Mouse (Mus musculus): ENCODE measurements around the gene Mdfi. TPM values are rescaled to one million over a fixed set of nuclear protein-coding genes. Genes with fewer than 3 reads are reported as not detected.

Mdfi gene
- not detected for polyA plus RNA-seq (2017; shearing (Covaris generic))

DNA sequence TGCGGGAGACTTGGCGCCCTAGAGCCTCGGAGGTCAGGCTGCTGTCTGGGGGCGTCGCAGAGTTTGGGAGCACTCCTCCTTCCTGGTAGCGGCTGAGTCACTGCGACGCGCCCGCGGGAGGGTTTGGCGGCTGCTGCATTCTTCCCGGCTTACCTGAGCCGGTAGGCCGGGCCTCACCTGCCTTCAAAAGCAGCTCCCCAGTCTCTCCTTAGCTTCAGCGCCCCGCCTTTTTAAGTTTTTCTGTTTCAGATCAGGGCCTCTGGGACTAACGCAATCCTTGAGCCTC lies at the start of gene Mdfi:
TSS of gene Mdfi (minus strand) at position 210 of the 286 bp plus-strand sequence.

Other genes with a start within 250 kb of the Mdfi start
- gene Bysl, start 223.2 kb downstream of the Mdfi start, polyA plus RNA-seq (2017; shearing (Covaris generic)): 18.2 TPM
- 46.2 TPM for gene Med20, start 223.1 kb downstream of the Mdfi start, polyA plus RNA-seq (2017; shearing (Covaris generic))
- gene Gm20517, start 223.1 kb downstream of the Mdfi start, polyA plus RNA-seq (2017; shearing (Covaris generic)): 0.73 TPM
- gene Usp49, start 204.0 kb downstream of the Mdfi start, polyA plus RNA-seq (2017; shearing (Covaris generic)): 0.30 TPM
- 261 TPM for gene Tomm6, start 146.3 kb downstream of the Mdfi start, polyA plus RNA-seq (2017; shearing (Covaris generic))
- 0.94 TPM for gene Frs3, start 145.7 kb downstream of the Mdfi start, polyA plus RNA-seq (2017; shearing (Covaris generic))
- not detected for gene Gm21981, start 140.2 kb downstream of the Mdfi start, polyA plus RNA-seq (2017; shearing (Covaris generic))
- gene Prickle4, start 140.0 kb downstream of the Mdfi start, polyA plus RNA-seq (2017; shearing (Covaris generic)): not detected
- gene Pgc, start 107.8 kb downstream of the Mdfi start, polyA plus RNA-seq (2017; shearing (Covaris generic)): not detected
- 19.8 TPM for gene Tfeb, start 97.7 kb downstream of the Mdfi start, polyA plus RNA-seq (2017; shearing (Covaris generic))
- gene Foxp4, start 90.0 kb upstream of the Mdfi start, polyA plus RNA-seq (2017; shearing (Covaris generic)): 8.2 TPM
- not detected for gene 1700122O11Rik, start 203.6 kb upstream of the Mdfi start, polyA plus RNA-seq (2017; shearing (Covaris generic))

Data from inflammation-experienced regulatory T-cells, adult 16 weeks (primary cell).